Mouse (Mus musculus) intestine, embryonic 16.5 days (tissue): ENCODE measurements around the gene Drd4. TPM values are rescaled to one million over a fixed set of nuclear protein-coding genes. Genes with fewer than 3 reads are reported as not detected.

Experiments used
- ATAC-seq: fragments of 200-750 bp; cut with Nextera tagmentation; 2 replicates; pipeline ENCODE4 v1.8.0; 2017; ENCODE audit warnings: moderate TSS enrichment, moderate library complexity
- H3K27ac ChIP-seq: fragments of 300-500 bp; sonication (generic); 2 replicates; pipeline ENCODE4 v1.5.1; 2014; ENCODE audit warnings: mild to moderate bottlenecking, low read length
- H3K27me3 ChIP-seq: fragments of 300-500 bp; sonication (generic); replicated peaks from 2 replicates; pipeline ENCODE4 v1.6.1; 2014; ENCODE audit warnings: low read length, control low read depth, mixed read lengths; ENCODE audit not compliant: control insufficient read depth, insufficient read depth
- H3K36me3 ChIP-seq: fragments of 300-500 bp; sonication (generic); 2 replicates; pipeline ENCODE4 v1.6.1; 2014; ENCODE audit warnings: low read length, control low read depth; ENCODE audit not compliant: control insufficient read depth, insufficient read depth
- H3K4me1 ChIP-seq: fragments of 300-500 bp; sonication (generic); 2 replicates; pipeline ENCODE4 v1.6.1; 2014; ENCODE audit warnings: low read length, control low read depth, mixed read lengths; ENCODE audit not compliant: control insufficient read depth, insufficient read depth
- H3K4me2 ChIP-seq: fragments of 300-500 bp; sonication (generic); 2 replicates; pipeline ENCODE4 v1.6.1; 2014; ENCODE audit warnings: low read depth, low read length, control low read depth
- H3K4me3 ChIP-seq: fragments of 300-500 bp; sonication (generic); 2 replicates; pipeline ENCODE4 v1.5.1; 2014; ENCODE audit warnings: mild to moderate bottlenecking, low read length
- H3K9ac ChIP-seq: fragments of 300-500 bp; sonication (generic); 2 replicates; pipeline ENCODE4 v1.6.1; 2014; ENCODE audit warnings: low read depth, low read length
- H3K9me3 ChIP-seq: fragments of 300-500 bp; sonication (generic); 2 replicates; pipeline ENCODE4 v1.6.1; 2016; ENCODE audit warnings: low read length, control low read depth; ENCODE audit not compliant: control insufficient read depth
- WGBS: fragments of 180-500 bp; shearing (Covaris S2); extraction: QIAGEN DNeasy Blood & Tissue Kit; methylation state at CpG from one replicate; pipeline ENCODE4 v1.1.7; 2014; 5-methylcytosine and 5-hydroxymethylcytosine counted together
- polyA plus RNA-seq: library from polyadenylated mRNA; unstranded; fragments of >200 nt; fragmentation: Nextera tagmentation; extraction: Ambion mirVana; gene quantifications from 2 replicates; pipeline ENCODE4 v1.2.1, GENCODE M21; 2015

Drd4 gene
- polyA plus RNA-seq, 1 experiment from 2014 or later: 0.48 TPM

DNA sequence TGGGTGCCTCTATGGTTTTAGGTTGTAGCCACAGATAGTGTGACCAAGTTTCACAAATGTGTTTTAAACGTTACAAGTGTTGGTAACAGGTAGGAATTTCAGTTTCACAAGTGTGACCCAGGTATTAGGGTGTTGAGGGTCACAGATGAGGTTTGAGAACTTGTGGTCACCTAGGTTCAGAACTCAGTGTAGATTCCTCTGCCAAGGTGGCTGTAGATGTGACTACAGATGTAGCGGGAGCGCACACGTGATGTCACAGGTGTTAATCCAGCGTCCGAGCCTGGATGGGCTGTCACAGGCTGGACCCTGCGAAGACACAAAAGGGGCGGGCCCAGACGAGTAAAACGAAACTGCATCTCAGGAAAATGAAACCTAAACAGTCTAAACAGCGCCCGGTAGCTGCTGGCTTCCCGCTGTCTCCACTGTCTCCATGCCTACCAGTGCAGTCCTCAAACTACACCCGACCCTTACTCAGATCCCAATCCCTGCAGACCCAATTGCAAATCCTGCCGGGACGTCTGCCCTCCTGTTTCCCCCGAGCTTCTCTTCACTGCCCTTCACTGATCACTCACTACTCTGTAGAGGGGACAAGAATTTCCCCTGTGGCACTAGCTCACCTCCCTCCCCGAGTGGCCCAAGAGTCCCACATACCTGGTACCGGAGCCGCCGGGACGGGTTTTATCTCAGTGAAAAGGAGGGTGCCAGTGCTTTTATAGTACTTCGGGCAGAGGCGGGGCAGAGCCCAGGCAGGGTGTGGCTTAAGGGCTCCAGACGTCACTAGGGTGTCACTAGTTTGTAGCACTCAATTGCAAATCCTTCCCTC is 25.9 kb upstream of the Drd4 start, which contains the start of gene Irf7:
Gene Irf7 (minus strand): TSS at position 743 of the 823 bp plus-strand sequence.
- Histone ChIP-seq H3K4me1 (peaks cover 12% of the 10 kb centered on the region), H3K27ac (no peak within 1 kb of the TSS), H3K9me3 (no peaks in the 10 kb centered on the region), H3K27me3 (no peaks in the 10 kb centered on the region), H3K9ac (peak within 1 kb of the TSS; percentile 65), H3K4me2 (peak within 1 kb of the TSS; percentile 58), H3K4me3 (peak within 1 kb of the TSS; percentile 57), H3K36me3 (peaks cover 12% of the 10 kb centered on the region; the same call in 1 of the 2 replicates)
- whole genome bisulfite sequencing: 8% methylated on average over 25 of the region's 25 CpGs
- peak; percentile 80 for ATAC-seq

DNA sequence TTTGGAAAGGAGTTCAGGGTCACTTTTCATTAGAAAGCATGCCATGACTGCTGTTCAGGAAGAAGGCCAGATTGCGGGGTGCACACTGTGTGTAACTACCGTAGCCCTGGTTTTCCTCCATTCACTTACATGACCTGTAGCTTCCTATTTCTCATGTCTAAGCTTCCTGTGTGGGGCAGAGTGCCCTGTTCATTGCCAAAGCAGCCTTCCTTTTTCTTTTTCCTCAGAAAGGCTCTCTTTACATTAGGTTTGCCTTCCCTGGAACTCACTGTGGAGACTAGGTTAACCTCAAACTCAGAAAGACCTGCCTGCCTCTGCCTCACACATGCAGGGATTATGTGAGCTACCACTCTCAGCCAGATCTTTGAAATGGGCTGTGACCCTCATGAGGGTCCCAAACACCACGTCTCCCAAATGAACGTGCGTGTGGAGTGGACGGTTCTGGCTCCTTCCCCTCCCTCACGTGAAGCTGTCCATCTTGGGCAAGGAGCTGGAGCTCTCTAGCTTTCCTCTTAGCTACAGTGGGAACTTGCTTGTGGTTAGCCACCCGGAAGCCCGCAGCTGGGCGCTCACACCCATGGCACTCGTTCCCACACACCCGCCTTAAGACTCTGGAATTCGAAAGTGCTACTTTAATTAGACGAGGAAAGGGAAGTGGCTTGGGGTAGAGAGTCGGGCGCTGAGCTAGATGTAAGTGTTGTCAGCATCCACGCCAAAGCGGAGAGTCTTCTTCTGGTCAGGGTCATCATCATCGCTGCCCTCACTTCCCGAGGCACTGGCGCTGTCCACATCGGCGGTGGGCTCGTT is 23.1 kb upstream of the Drd4 start:
- ATAC-seq: no peak
- peak overlapping the region; percentile 30 for H3K4me2 ChIP-seq
- no peaks in the 10 kb centered on the region for H3K27me3 ChIP-seq
- no peaks in the 10 kb centered on the region for H3K9me3 ChIP-seq
- no peaks in the 10 kb centered on the region for H3K36me3 ChIP-seq
- H3K4me1 ChIP-seq: peaks cover 12% of the 10 kb centered on the region
- H3K4me3 ChIP-seq: no peak overlapping the region
- WGBS: 76% methylated on average over 24 of the region's 24 CpGs
- H3K27ac ChIP-seq: no peak overlapping the region
- H3K9ac ChIP-seq: no peak overlapping the region

DNA sequence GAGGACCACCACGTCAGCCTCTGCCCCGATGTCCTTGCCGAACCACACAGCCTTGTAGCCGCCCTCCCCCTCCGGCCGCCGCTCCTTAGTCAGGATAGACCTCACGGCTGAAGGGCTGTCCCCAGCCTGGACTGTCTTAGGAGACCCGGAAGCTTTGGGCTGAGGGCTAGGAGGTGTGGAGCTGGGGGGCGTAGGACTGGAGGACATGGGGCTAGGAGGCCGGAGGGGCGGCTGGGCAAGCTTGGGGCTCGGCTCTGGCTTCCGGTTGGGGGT is 22.6 kb upstream of the Drd4 start:
- Histone ChIP-seq H3K4me1 (peaks cover 12% of the 10 kb centered on the region), H3K4me2 (peak overlapping the region; percentile 30), H3K4me3 (no peak overlapping the region), H3K27me3 (no peaks in the 10 kb centered on the region), H3K27ac (no peak overlapping the region), H3K9me3 (no peaks in the 10 kb centered on the region), H3K9ac (no peak overlapping the region), H3K36me3 (no peaks in the 10 kb centered on the region)
- WGBS: 81% methylated on average over 14 of the region's 14 CpGs
- ATAC-seq: no peak

GRCm38 (mm10) chr7:141270631-141271030 is 21.2 kb upstream of the Drd4 start:
- ATAC-seq: no peak
- H3K9me3 ChIP-seq: no peaks in the 10 kb centered on the region
- WGBS: 86% methylated on average over 3 of the region's 3 CpGs
- peaks cover 3% of the 10 kb centered on the region for H3K4me1 ChIP-seq
- no peak overlapping the region for H3K4me2 ChIP-seq
- H3K27ac ChIP-seq: no peak overlapping the region
- no peaks in the 10 kb centered on the region for H3K27me3 ChIP-seq
- H3K36me3 ChIP-seq: no peaks in the 10 kb centered on the region
- no peak overlapping the region for H3K9ac ChIP-seq
- H3K4me3 ChIP-seq: no peak overlapping the region

DNA sequence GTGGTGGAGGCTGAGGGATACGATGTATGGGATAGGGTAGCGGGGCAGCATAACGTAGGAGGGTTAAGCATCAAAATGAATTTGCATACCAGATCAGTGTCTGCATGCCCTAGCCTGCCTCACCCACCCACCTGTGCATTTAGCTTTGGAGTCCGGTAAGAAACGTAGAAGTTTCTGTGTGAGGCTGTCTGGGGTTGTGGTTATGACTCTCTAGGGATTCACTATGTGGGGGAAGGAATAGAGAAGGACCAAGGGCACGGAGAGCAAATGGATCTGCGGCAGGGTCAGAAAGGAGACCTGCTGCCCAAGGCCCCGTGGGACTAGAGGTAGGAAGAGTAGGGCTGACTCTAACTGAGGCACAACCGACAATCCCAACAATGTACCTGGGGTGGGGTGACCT is 16.4 kb upstream of the Drd4 start:
- 75% methylated on average over 9 of the region's 9 CpGs for WGBS
- Histone ChIP-seq H3K4me2 (peak overlapping the region; percentile 50), H3K27ac (peak overlapping the region; percentile 93; the same call in 1 of the 2 replicates)

GRCm38 (mm10) chr7:141276546-141276945 is 15.3 kb upstream of the Drd4 start, which contains the start of gene Cdhr5:
Gene Cdhr5 (minus strand): TSS chr7:141276786.
- ATAC-seq: peak; percentile 85
- Histone ChIP-seq H3K4me2 (peak within 1 kb of the TSS; percentile 50), H3K4me3 (peak within 1 kb of the TSS; percentile 55), H3K9me3 (no peaks in the 10 kb centered on the region), H3K4me1 (peaks cover 15% of the 10 kb centered on the region), H3K36me3 (no peaks in the 10 kb centered on the region), H3K9ac (peak within 1 kb of the TSS; percentile 70), H3K27ac (peak within 1 kb of the TSS; percentile 93), H3K27me3 (no peaks in the 10 kb centered on the region)
- WGBS: 31% methylated on average over 11 of the region's 11 CpGs

More for the DNA sequence above, 16.4 kb upstream of the Drd4 start:
- ATAC-seq: no peak
- Histone ChIP-seq H3K27me3 (no peaks in the 10 kb centered on the region), H3K9ac (peak overlapping the region; percentile 70), H3K9me3 (no peaks in the 10 kb centered on the region), H3K4me1 (peaks cover 15% of the 10 kb centered on the region), H3K36me3 (no peaks in the 10 kb centered on the region), H3K4me3 (peak overlapping the region; percentile 55)

DNA sequence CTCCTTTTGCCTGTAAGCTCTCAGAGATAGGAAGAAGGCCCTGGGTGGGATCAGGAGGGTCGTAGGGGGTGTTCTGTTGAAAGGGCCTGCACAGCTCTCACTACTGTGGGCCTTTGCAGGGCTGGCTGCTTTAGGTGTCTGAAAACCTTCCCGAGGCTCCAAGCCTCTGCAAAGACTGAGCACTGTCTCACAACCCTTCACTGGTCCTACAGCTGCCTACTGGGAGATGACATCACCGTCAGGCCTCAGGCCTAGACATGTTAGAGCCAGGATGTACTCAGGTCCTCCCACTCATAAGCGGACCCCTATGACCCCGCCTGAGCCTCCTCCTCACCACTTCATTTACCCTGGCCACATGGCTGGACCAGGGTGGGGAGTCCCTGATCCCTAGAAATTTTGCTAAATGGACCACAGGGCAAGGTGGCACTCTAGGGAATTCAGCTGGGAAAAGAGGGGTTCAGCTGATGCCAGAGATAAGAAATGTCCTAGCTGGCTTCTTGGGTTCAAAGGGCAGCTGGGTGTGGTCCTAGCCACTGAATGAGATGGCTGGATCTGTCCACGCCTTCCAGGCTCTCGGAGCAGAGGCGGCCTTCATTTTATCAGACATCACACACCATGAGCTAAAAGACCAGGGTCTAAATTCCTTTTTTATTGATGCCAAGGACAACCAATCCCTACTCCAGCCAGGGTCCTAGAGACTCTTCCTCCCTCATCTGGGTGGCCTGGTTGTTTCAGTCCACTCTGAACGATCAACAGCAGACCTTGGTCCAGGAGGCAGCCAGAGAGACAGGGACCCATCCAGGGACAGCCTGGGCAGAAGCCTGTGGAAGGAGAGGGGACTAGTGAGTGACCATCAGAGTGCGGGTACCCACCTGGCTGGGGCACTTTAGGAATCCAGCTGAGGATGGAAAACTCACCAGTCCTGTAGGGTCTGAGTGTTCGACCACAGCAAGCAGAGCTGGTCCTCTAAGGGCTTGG is 13.8 kb upstream of the Drd4 start:
- peak; percentile 55 for ATAC-seq
- Histone ChIP-seq H3K4me3 (peak overlapping the region; percentile 56), H3K27ac (peak overlapping the region; percentile 93), H3K27me3 (no peaks in the 10 kb centered on the region), H3K9me3 (no peaks in the 10 kb centered on the region), H3K4me1 (peaks cover 15% of the 10 kb centered on the region), H3K36me3 (no peaks in the 10 kb centered on the region), H3K9ac (peak overlapping the region; percentile 70), H3K4me2 (peak overlapping the region; percentile 98)
- WGBS: 60% methylated on average over 11 of the region's 11 CpGs

- peak within 1 kb of the TSS; percentile 93 for H3K27ac ChIP-seq
- H3K36me3 ChIP-seq: no peaks in the 10 kb centered on the region
Measured at GRCm38 (mm10) chr7:141278766-141279590, 12.8 kb upstream of the Drd4 start, which contains the start of gene Sct. Gene Sct (minus strand): TSS chr7:141279133.

More at GRCm38 (mm10) chr7:141278766-141279590, 12.8 kb upstream of the Drd4 start, which contains the start of gene Sct:
- Histone ChIP-seq H3K4me3 (peak within 1 kb of the TSS; percentile 56), H3K9ac (peak within 1 kb of the TSS; percentile 67), H3K4me2 (peak within 1 kb of the TSS; percentile 98), H3K27me3 (no peaks in the 10 kb centered on the region), H3K9me3 (no peaks in the 10 kb centered on the region), H3K4me1 (peaks cover 15% of the 10 kb centered on the region)
- peak; percentile 53 for ATAC-seq
- 3% methylated on average over 46 of the region's 46 CpGs for WGBS
